Mouse (Mus musculus) small intestine, adult 2 months (tissue): ENCODE data around the gene Ptprn2.

Experiments
- CTCF ChIP-seq: fragments of 200-500 bp; IDR thresholded peaks from 2 replicates; pipeline ENCODE4 v1.5.1; 2012; ENCODE audit warnings: low read depth, mild to moderate bottlenecking, control low read depth, inconsistent platforms, low read length, moderate library complexity, mixed read lengths; ENCODE audit not compliant: insufficient replicate concordance, insufficient read length; ENCODE audit errors: extremely low read depth
- POLR2A ChIP-seq: fragments of 200-500 bp; IDR thresholded peaks from 2 replicates; pipeline ENCODE4 v1.6.1; 2012; ENCODE audit warnings: low read depth, mild to moderate bottlenecking, control low read depth, inconsistent platforms, low read length, moderate library complexity

DNA sequence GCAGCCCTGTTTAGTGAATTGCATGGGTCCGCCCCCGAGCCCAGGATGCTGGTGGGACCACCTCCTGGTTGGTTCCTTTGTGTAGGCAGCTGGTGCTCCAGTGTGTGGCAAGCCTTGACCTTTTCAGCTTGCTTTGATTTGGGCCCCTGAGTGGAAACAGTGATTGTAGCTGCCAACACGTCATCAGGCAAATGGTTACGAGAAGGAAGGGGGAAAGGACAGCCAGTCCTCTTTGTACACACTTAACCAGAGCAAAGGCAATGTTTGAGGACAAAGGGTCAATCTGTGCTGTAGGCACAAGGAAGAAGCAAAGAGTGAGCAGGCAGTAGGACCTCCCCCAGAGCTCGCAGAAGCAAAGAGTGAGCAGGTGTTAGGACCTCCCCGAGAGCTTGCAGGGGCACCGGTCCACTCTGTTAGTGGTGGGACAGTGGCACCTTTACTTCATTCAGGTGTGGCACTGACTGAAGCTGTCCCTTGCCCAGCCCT lies 286.6 kb downstream of the Ptprn2 start:
- no peak for TF ChIP-seq POLR2A
- no peak for TF ChIP-seq CTCF
